Mouse (Mus musculus) liver, embryonic 18 days (tissue): ENCODE measurements around the gene Serpina3g. TPM values are rescaled to one million over a fixed set of nuclear protein-coding genes. Genes with fewer than 3 reads are reported as not detected.

Experiments
- polyA plus RNA-seq: library from polyadenylated mRNA; depleted of rRNA; stranded (reverse); fragments of >200 nt; gene quantifications from 2 replicates; pipeline ENCODE4 v1.2.3, GENCODE M21; 2012; rRNA removed

Gene Serpina3g
- 7.4 and 7.9 TPM in 2 replicates for polyA plus RNA-seq

DNA sequence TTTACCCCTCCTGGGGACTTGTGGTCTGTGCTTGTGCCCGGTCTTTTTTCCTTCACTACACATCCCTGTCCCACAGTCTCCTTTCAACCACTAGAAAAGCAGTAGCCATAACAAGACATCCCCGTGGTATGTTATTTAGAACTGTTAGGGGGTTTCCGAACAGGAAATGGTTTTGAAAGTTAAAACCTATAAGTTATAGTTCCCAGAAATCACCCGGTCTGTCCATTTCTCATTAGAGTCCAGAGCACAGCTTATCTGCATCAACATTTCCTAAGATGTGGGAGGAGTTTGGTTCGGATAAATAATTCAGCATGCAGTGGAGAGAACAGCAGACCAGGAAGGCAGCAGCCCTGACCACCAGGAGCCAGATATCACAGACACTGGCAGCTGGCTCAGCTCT lies at the start of gene Serpina3g:
Gene Serpina3g, plus strand, starts transcription at position 331 of the 400 bp plus-strand sequence.

DNA sequence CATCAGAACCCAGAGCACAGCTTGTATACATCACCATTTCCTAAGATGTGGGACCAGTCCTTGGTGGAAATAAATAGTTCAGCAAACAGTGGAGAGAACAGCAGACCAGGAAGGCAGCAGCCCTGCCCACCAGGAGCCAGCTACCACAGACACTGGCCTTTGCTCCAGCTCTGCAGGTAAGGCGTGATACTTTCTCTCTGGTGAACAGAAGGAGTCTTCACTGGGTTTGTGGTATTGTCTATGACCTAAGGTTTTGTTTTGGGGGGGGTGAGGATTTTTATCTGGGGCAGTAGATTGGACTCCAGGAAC lies 21.6 kb upstream of the Serpina3g start, which contains the start of gene Serpina3f:
Gene Serpina3f, plus strand, starts transcription at position 100 of the 309 bp plus-strand sequence.

DNA sequence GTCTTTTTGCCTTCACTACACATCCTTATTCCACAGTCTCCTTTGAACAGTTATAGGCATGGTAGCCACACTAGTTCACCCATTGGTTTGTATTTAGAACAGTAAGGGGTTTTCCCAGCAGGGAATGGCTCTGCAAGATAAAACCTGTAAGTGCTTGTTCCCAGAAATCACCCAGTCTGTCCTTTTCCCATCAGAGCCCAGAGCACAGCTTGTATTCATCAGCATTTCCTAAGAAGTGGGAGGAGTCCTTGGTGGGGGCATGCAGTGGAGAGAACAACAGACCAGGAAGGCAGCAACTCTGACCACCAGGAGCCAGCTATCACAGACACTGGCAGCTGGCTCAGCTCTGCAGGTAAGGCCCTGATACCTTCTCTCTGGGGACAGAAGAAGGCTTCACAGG lies 26.8 kb downstream of the Serpina3g start, which contains the start of gene Serpina3i:
Gene Serpina3i, plus strand, starts transcription at position 260 of the 400 bp plus-strand sequence.

Other genes starting within 250 kb of the Serpina3g start
- gene Serpina11, start 246.3 kb upstream of the Serpina3g start, polyA plus RNA-seq = 184 and 214 TPM in 2 replicates
- 0.10 and 0.24 TPM in 2 replicates for gene Serpina9, start 222.5 kb upstream of the Serpina3g start, polyA plus RNA-seq
- gene Serpina12, start 191.8 kb upstream of the Serpina3g start, polyA plus RNA-seq = 0.16 and 0.20 TPM in 2 replicates
- gene Serpina5, start 135.1 kb upstream of the Serpina3g start, polyA plus RNA-seq = 6.0 and 6.1 TPM in 2 replicates
- gene Serpina3a, start 123.5 kb upstream of the Serpina3g start, polyA plus RNA-seq = 0.11 and 0.13 TPM in 2 replicates
- 0.19 and 0.22 TPM in 2 replicates for gene Serpina3b, start 108.2 kb upstream of the Serpina3g start, polyA plus RNA-seq
- 0.05 and 0.07 TPM in 2 replicates for gene Serpina3c, start 82.4 kb upstream of the Serpina3g start, polyA plus RNA-seq
- 1.0 and 1.1 TPM in 2 replicates for gene Serpina3f, start 21.7 kb upstream of the Serpina3g start, polyA plus RNA-seq
- 0.26 and 0.31 TPM in 2 replicates for gene Serpina3i, start 26.9 kb downstream of the Serpina3g start, polyA plus RNA-seq
- gene Serpina3j, start 78.3 kb downstream of the Serpina3g start, polyA plus RNA-seq = not detected in 2 replicates
- 74.4 and 149 TPM in 2 replicates for gene Serpina3k, start 102.2 kb downstream of the Serpina3g start, polyA plus RNA-seq
- gene Serpina3m, start 102.2 kb downstream of the Serpina3g start, polyA plus RNA-seq = 11.9 and 23.7 TPM in 2 replicates
- gene Serpina3n, start 170.5 kb downstream of the Serpina3g start, polyA plus RNA-seq = 118 and 148 TPM in 2 replicates
- gene Gsc, start 237.1 kb downstream of the Serpina3g start, polyA plus RNA-seq = 0.05 TPM in 1 of 2 replicates, not detected in the other